Mouse (Mus musculus) embryonic facial prominence, embryonic 15.5 days (tissue): ENCODE data around the gene Cfap44. TPM values are rescaled to one million over a fixed set of nuclear protein-coding genes. Genes with fewer than 3 reads are reported as not detected.
"Not testable (repeated sequence)": the region's sequence is repeated elsewhere in the genome, so short reads cannot be mapped to it uniquely, and the experiment has no call there.

ENCODE experiments used
- ATAC-seq: fragments of 200-750 bp; cut with Nextera tagmentation; 2 replicates; pipeline ENCODE4 v1.8.0; 2017; ENCODE audit warnings: low read depth, moderate TSS enrichment; ENCODE audit not compliant: insufficient number of reproducible peaks, low FRiP score, low TSS enrichment
- H3K27ac ChIP-seq: fragments of 300-500 bp; sonication (generic); replicated peaks from 2 replicates; pipeline ENCODE4 v1.5.1; 2015; ENCODE audit warnings: mild to moderate bottlenecking, inconsistent platforms
- H3K27me3 ChIP-seq: fragments of 300-500 bp; sonication (generic); 2 replicates; pipeline ENCODE4 v1.6.1; 2015; ENCODE audit warnings: inconsistent platforms
- H3K36me3 ChIP-seq: fragments of 300-500 bp; sonication (generic); 2 replicates; pipeline ENCODE4 v1.6.1; 2015; ENCODE audit warnings: mild to moderate bottlenecking, inconsistent platforms
- H3K4me1 ChIP-seq: fragments of 300-500 bp; sonication (generic); 2 replicates; pipeline ENCODE4 v1.6.1; 2015; ENCODE audit warnings: inconsistent platforms
- H3K4me2 ChIP-seq: fragments of 300-500 bp; sonication (generic); replicated peaks from 2 replicates; pipeline ENCODE4 v1.6.1; 2015; ENCODE audit warnings: mild to moderate bottlenecking, inconsistent platforms
- H3K4me3 ChIP-seq: fragments of 300-500 bp; sonication (generic); replicated peaks from 2 replicates; pipeline ENCODE4 v1.5.1; 2015; ENCODE audit warnings: mild to moderate bottlenecking, inconsistent platforms
- H3K9ac ChIP-seq: fragments of 300-500 bp; sonication (generic); 2 replicates; pipeline ENCODE4 v1.6.1; 2015; ENCODE audit warnings: inconsistent platforms
- H3K9me3 ChIP-seq: fragments of 300-500 bp; sonication (generic); replicated peaks from 2 replicates; pipeline ENCODE4 v1.6.1; 2016; ENCODE audit warnings: inconsistent platforms
- WGBS: fragments of 180-500 bp; shearing (Covaris S2); methylation state at CpG from one replicate; pipeline ENCODE4 v1.1.7; 2015; 5-methylcytosine and 5-hydroxymethylcytosine counted together
- polyA plus RNA-seq: library from polyadenylated mRNA; unstranded; fragments of >200 nt; fragmentation: Nextera tagmentation; extraction: Ambion mirVana; gene quantifications from 2 replicates; pipeline ENCODE4 v1.2.1, GENCODE M21; 2015

The Cfap44 gene
- polyA plus RNA-seq, 1 experiment from 2014 or later, result 5.3 TPM

DNA sequence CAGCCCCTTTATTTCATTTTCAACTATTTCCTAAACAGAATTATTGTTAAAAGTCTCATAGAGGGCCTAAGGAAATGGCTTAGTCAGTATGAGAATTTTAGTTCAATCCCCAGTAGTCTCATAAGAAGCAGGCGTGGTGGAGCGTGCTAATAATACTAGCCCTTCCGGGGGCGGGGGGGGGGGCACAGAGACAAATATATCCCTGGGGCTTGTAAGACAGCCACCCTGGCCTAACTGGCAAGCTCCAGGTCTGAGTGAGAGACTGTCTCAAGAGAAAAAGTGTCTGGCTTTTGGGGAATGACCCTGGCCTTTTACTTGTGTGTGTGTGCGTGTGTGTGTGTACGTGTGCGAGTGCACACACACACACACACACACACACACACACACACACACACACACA is 40.3 kb downstream of the Cfap44 start:
- Histone ChIP-seq H3K4me3 (no peak overlapping the region), H3K4me1 (no peaks in the 10 kb centered on the region), H3K9ac (no peak overlapping the region), H3K4me2 (no peak overlapping the region), H3K36me3 (no peaks in the 10 kb centered on the region), H3K9me3 (no peaks in the 10 kb centered on the region), H3K27ac (no peak overlapping the region), H3K27me3 (no peaks in the 10 kb centered on the region)
- no peak for ATAC-seq
- 69% methylated on average over 7 of the region's 7 CpGs for WGBS

DNA sequence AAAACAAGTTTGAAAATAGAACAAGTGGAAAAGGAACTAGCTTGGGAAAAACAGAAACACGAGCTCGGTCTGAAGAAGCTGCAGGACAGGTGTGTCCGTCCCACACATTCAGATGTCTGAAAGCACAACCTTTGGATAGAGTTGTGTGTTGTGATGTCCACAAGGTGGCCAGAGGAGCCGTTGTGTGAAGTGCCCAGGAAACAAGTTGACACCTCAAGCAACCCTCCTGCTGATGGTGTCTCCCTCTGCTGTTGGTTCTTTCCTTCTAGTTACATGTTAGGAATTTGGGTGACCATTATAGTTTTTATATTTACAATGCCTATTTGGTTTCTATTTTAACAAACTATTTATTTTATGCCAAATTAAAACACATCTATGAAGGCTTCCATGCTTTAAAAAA is 40.9 kb downstream of the Cfap44 start:
- Histone ChIP-seq H3K27ac (no peak overlapping the region), H3K9me3 (no peaks in the 10 kb centered on the region), H3K27me3 (no peaks in the 10 kb centered on the region), H3K4me3 (no peak overlapping the region), H3K9ac (no peak overlapping the region), H3K36me3 (no peaks in the 10 kb centered on the region), H3K4me1 (no peaks in the 10 kb centered on the region), H3K4me2 (no peak overlapping the region)
- 68% methylated on average over 4 of the region's 4 CpGs for WGBS
- no peak for ATAC-seq

DNA sequence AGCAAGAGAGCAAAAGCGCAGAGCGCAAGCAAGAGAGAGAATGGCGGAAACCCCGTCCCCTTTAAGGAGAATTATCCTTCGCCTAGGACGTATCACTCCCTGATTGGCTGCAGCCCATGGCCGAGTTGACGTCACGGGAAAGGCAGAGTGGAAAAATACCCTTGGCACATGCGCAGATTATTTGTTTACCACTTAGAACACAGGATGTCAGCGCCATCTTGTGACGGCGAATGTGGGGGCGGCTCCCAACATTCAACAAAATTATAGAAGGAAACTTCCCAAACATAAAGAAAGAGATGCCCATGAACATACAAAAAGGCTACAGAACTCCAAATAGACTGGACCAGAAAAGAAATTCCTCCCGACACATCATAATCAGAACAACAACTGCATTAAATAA is 47.3 kb downstream of the Cfap44 start:
- not testable (repeated sequence) for H3K4me3 ChIP-seq, H3K4me2 ChIP-seq, H3K4me1 ChIP-seq, ATAC-seq, H3K9ac ChIP-seq, H3K9me3 ChIP-seq, H3K36me3 ChIP-seq, H3K27ac ChIP-seq, H3K27me3 ChIP-seq
- 92% methylated on average over 15 of the region's 15 CpGs for WGBS

GRCm38 (mm10) chr16:44457858-44458257 is 63.3 kb downstream of the Cfap44 start:
- H3K27me3 ChIP-seq, result no peaks in the 10 kb centered on the region
- H3K36me3 ChIP-seq, result no peaks in the 10 kb centered on the region
- H3K9me3 ChIP-seq, result no peaks in the 10 kb centered on the region
- no peak for ATAC-seq
- H3K4me2 ChIP-seq, result no peak overlapping the region
- H3K4me1 ChIP-seq, result no peaks in the 10 kb centered on the region
- 89% methylated on average over 2 of the region's 2 CpGs for WGBS
- H3K27ac ChIP-seq, result no peak overlapping the region
- H3K9ac ChIP-seq, result no peak overlapping the region
- no peak overlapping the region for H3K4me3 ChIP-seq

GRCm38 (mm10) chr16:44458826-44459225 is 64.2 kb downstream of the Cfap44 start:
- ATAC-seq, result no peak

GRCm38 (mm10) chr16:44460922-44461321 is 66.3 kb downstream of the Cfap44 start:
- Histone ChIP-seq H3K9me3 (no peaks in the 10 kb centered on the region), H3K27ac (no peak overlapping the region), H3K36me3 (no peaks in the 10 kb centered on the region), H3K4me2 (no peak overlapping the region), H3K4me3 (no peak overlapping the region), H3K9ac (no peak overlapping the region), H3K4me1 (no peaks in the 10 kb centered on the region), H3K27me3 (no peaks in the 10 kb centered on the region)
- 79% methylated on average over 5 of the region's 5 CpGs for WGBS
- ATAC-seq, result no peak

More at GRCm38 (mm10) chr16:44458826-44459225, 64.2 kb downstream of the Cfap44 start:
- 88% methylated on average over 2 of the region's 2 CpGs for WGBS
- H3K36me3 ChIP-seq, result no peaks in the 10 kb centered on the region
- H3K9me3 ChIP-seq, result no peaks in the 10 kb centered on the region
- no peaks in the 10 kb centered on the region for H3K27me3 ChIP-seq
- H3K4me3 ChIP-seq, result no peak overlapping the region
- H3K27ac ChIP-seq, result no peak overlapping the region
- H3K4me2 ChIP-seq, result no peak overlapping the region
- H3K4me1 ChIP-seq, result no peaks in the 10 kb centered on the region
- H3K9ac ChIP-seq, result no peak overlapping the region

- Histone ChIP-seq H3K4me1 (peaks cover under 1% of the 10 kb centered on the region; the same call in 1 of the 2 replicates), H3K9me3 (no peaks in the 10 kb centered on the region), H3K27ac (no peak overlapping the region), H3K4me3 (no peak overlapping the region), H3K27me3 (no peaks in the 10 kb centered on the region), H3K36me3 (no peaks in the 10 kb centered on the region), H3K4me2 (no peak overlapping the region), H3K9ac (no peak overlapping the region)
- WGBS, result 88% methylated on average over 14 of the region's 14 CpGs
- ATAC-seq, result no peak
These were observed 80.7 kb downstream of the Cfap44 start for GRCm38 (mm10) chr16:44475281-44475680.

DNA sequence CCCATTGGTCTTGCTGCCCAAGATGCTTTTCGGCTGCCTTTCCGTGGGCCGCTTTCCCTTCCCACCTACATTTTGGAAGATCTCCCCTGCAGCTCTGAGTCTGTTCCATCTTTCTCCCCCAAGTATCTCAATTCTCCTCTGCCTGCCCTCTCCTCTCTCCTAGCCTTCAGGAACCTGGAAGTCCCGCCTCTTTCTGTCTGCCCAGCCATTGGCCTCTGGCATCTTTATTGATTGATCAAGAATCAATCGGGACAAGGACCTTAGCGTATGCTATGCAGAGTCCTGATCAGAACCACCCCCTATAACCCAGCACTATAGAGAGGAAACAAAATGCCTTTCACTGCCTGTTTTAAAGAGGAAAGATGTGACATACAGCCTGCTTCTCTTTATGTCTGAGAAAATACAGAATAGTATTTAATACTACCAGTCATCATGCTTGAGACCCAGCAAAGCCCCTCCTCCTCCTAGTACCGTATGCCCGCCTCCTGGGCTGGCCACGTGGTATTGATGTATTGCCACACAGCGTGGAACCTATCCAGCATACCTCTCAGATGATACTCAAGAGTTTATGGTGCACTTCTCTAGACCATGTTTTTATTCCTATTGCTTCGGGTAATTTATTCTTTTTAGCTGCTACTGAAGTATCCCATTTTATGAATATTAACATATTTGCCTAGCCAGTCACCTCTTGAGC is 81.2 kb downstream of the Cfap44 start:
- peaks cover 6% of the 10 kb centered on the region for H3K4me1 ChIP-seq
- H3K27me3 ChIP-seq, result no peaks in the 10 kb centered on the region
- no peak overlapping the region for H3K9ac ChIP-seq
- no peak overlapping the region for H3K4me3 ChIP-seq
- no peaks in the 10 kb centered on the region for H3K9me3 ChIP-seq
- ATAC-seq, result no peak
- WGBS, result 86% methylated on average over 11 of the region's 11 CpGs
- no peaks in the 10 kb centered on the region for H3K36me3 ChIP-seq
- H3K4me2 ChIP-seq, result no peak overlapping the region
- H3K27ac ChIP-seq, result no peak overlapping the region

- Histone ChIP-seq H3K27ac (no peak overlapping the region), H3K9me3 (no peaks in the 10 kb centered on the region), H3K4me2 (no peak overlapping the region), H3K36me3 (peaks cover 9% of the 10 kb centered on the region; the same call in 1 of the 2 replicates), H3K4me1 (peaks cover 12% of the 10 kb centered on the region), H3K27me3 (no peaks in the 10 kb centered on the region), H3K9ac (no peak overlapping the region), H3K4me3 (no peak overlapping the region)
- no peak for ATAC-seq
- WGBS, result 44% methylated on average over 18 of the region's 18 CpGs
These were observed 84.2 kb downstream of the Cfap44 start for GRCm38 (mm10) chr16:44478767-44479166.

- Histone ChIP-seq H3K27me3 (no peaks in the 10 kb centered on the region), H3K4me3 (no peak overlapping the region), H3K27ac (0 out of 2 replicates have a peak overlapping the region, but pooled peaks have one; percentile 2), H3K36me3 (peaks cover 9% of the 10 kb centered on the region; the same call in 1 of the 2 replicates), H3K9ac (no peak overlapping the region), H3K4me1 (peaks cover 19% of the 10 kb centered on the region), H3K4me2 (no peak overlapping the region), H3K9me3 (no peaks in the 10 kb centered on the region)
- no peak for ATAC-seq
- WGBS, result 86% methylated on average over 14 of the region's 14 CpGs
These were observed 85.3 kb downstream of the Cfap44 start for GRCm38 (mm10) chr16:44479852-44480251.

GRCm38 (mm10) chr16:44480616-44481015 is 86.0 kb downstream of the Cfap44 start:
- 32% methylated on average over 7 of the region's 7 CpGs for WGBS
- Histone ChIP-seq H3K36me3 (peaks cover 11% of the 10 kb centered on the region; the same call in 1 of the 2 replicates), H3K9me3 (no peaks in the 10 kb centered on the region), H3K27me3 (no peaks in the 10 kb centered on the region), H3K4me3 (no peak overlapping the region), H3K9ac (no peak overlapping the region), H3K4me1 (peaks cover 19% of the 10 kb centered on the region), H3K4me2 (no peak overlapping the region), H3K27ac (no peak overlapping the region)
- ATAC-seq, result no peak
